Mouse (Mus musculus): ENCODE measurements around the gene Prss46. TPM values are rescaled to one million over a fixed set of nuclear protein-coding genes. Genes with fewer than 3 reads are reported as not detected.
A peak's percentile ranks its signal among the peaks of the same experiment; 100 is the strongest.

Prss46 gene
- polyA plus RNA-seq, 1 experiment = not detected

DNA sequence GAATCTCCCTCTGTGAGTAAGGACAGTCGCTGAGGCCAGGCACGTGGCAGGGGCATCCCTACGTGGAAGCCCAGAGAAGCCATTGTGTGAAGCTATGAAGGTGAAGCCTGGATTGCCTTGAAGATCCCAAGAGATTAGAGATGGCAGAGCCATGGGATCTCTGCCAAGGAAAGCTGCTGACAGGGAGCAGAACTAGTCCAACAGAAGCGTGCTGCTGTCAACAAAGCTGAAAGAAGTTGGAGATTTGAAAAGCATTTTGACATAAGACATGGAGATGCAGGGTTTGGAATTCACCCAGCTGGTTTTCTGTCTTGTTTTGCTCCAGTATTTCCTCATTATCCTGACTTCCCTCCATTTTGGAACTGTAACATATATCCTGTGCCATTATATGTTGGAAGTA is 58.0 kb downstream of the Prss46 start:
- peak; percentile 57 for DNase-seq (ENCODE audit: low read depth)
- TF ChIP-seq CTCF (IDR thresholded peaks at IDR 0.05; ENCODE audit: borderline replicate concordance, extremely low read depth, insufficient read depth, insufficient read length) (no peak), POLR2A (IDR thresholded peaks at IDR 0.05; ENCODE audit: borderline replicate concordance, extremely low read depth, insufficient read depth, insufficient read length, poor library complexity, severe bottlenecking) (no peak)

Other genes starting within 250 kb of the Prss46 start
- 25.1 and 33.9 TPM in 2 replicates for gene Nradd, start 220.1 kb upstream of the Prss46 start, polyA plus RNA-seq (2012; rRNA removed)
- 11.8 and 15.5 TPM in 2 replicates for gene Nbeal2, start 190.3 kb upstream of the Prss46 start, polyA plus RNA-seq (2012; rRNA removed)
- gene Ccdc12, start 188.0 kb upstream of the Prss46 start, polyA plus RNA-seq (2012; rRNA removed) = 76.0 and 103 TPM in 2 replicates
- gene Myl3, start 102.6 kb upstream of the Prss46 start, polyA plus RNA-seq (2012; rRNA removed) = 0.30 and 0.37 TPM in 2 replicates
- 18.0 and 24.2 TPM in 2 replicates for gene Pth1r, start 97.4 kb upstream of the Prss46 start, polyA plus RNA-seq (2012; rRNA removed)
- gene Prss42, start 46.3 kb upstream of the Prss46 start, polyA plus RNA-seq (2012; rRNA removed) = not detected in 2 replicates
- gene Prss44, start 30.5 kb upstream of the Prss46 start, polyA plus RNA-seq (2012; rRNA removed) = not detected in 2 replicates
- not detected in 2 replicates for gene Prss43, start 17.8 kb upstream of the Prss46 start, polyA plus RNA-seq (2012; rRNA removed)
- gene Prss45, start 9.9 kb upstream of the Prss46 start, polyA plus RNA-seq (2012; rRNA removed) = 0.09 TPM in 1 of 2 replicates, not detected in the other
- 0.06 and 0.08 TPM in 2 replicates for gene Prss50, start 13.5 kb downstream of the Prss46 start, polyA plus RNA-seq (2012; rRNA removed)
- 2.6 and 3.9 TPM in 2 replicates for gene Als2cl, start 35.4 kb downstream of the Prss46 start, polyA plus RNA-seq (2012; rRNA removed)
- 0.61 and 1.1 TPM in 2 replicates for gene Tmie, start 35.6 kb downstream of the Prss46 start, polyA plus RNA-seq (2012; rRNA removed)
- gene Fam240a, start 72.4 kb downstream of the Prss46 start, polyA plus RNA-seq (2012; rRNA removed) = not detected in 2 replicates
- gene Tdgf1, start 101.7 kb downstream of the Prss46 start, polyA plus RNA-seq (2012; rRNA removed) = 0.25 TPM in 1 of 2 replicates, not detected in the other
- gene Lrrc2, start 107.0 kb downstream of the Prss46 start, polyA plus RNA-seq (2012; rRNA removed) = 0.09 and 0.26 TPM in 2 replicates
- 0.11 and 0.12 TPM in 2 replicates for gene Rtp3, start 146.1 kb downstream of the Prss46 start, polyA plus RNA-seq (2012; rRNA removed)
- gene Ltf, start 174.8 kb downstream of the Prss46 start, polyA plus RNA-seq (2012; rRNA removed) = 0.53 and 0.68 TPM in 2 replicates
- 1.1 TPM in 2 replicates for gene Ccrl2, start 213.0 kb downstream of the Prss46 start, polyA plus RNA-seq (2012; rRNA removed)

Data from brain, embryonic 14.5 days (tissue).